Mouse (Mus musculus) intestine, embryonic 15.5 days (tissue): ENCODE data around the gene Itgb3bp. TPM values are rescaled to one million over a fixed set of nuclear protein-coding genes. Genes with fewer than 3 reads are reported as not detected.

ENCODE experiments used
- ATAC-seq: fragments of 200-750 bp; cut with Nextera tagmentation; 2 replicates; pipeline ENCODE4 v1.8.0; 2017; ENCODE audit warnings: moderate TSS enrichment, moderate library complexity
- H3K27ac ChIP-seq: fragments of 300-500 bp; sonication (generic); 2 replicates; pipeline ENCODE4 v1.5.1; 2015; ENCODE audit warnings: mild to moderate bottlenecking, inconsistent platforms
- H3K27me3 ChIP-seq: fragments of 300-500 bp; sonication (generic); replicated peaks from 2 replicates; pipeline ENCODE4 v1.6.1; 2015; ENCODE audit warnings: inconsistent platforms
- H3K36me3 ChIP-seq: fragments of 300-500 bp; sonication (generic); 2 replicates; pipeline ENCODE4 v1.6.1; 2015; ENCODE audit warnings: inconsistent platforms
- H3K4me1 ChIP-seq: fragments of 300-500 bp; sonication (generic); replicated peaks from 2 replicates; pipeline ENCODE4 v1.6.1; 2015; ENCODE audit warnings: inconsistent platforms
- H3K4me2 ChIP-seq: fragments of 300-500 bp; sonication (generic); replicated peaks from 2 replicates; pipeline ENCODE4 v1.6.1; 2015; ENCODE audit warnings: mild to moderate bottlenecking, inconsistent platforms
- H3K4me3 ChIP-seq: fragments of 300-500 bp; sonication (generic); replicated peaks from 2 replicates; pipeline ENCODE4 v1.5.1; 2015; ENCODE audit warnings: inconsistent platforms
- H3K9ac ChIP-seq: fragments of 300-500 bp; sonication (generic); 2 replicates; pipeline ENCODE4 v1.6.1; 2015; ENCODE audit warnings: inconsistent platforms
- H3K9me3 ChIP-seq: fragments of 300-500 bp; sonication (generic); 2 replicates; pipeline ENCODE4 v1.6.1; 2016; ENCODE audit warnings: inconsistent platforms
- WGBS: fragments of 180-500 bp; shearing (Covaris S2); methylation state at CpG from one replicate; pipeline ENCODE4 v1.1.7; 2015; 5-methylcytosine and 5-hydroxymethylcytosine counted together
- polyA plus RNA-seq: library from polyadenylated mRNA; unstranded; fragments of >200 nt; fragmentation: Nextera tagmentation; extraction: Ambion mirVana; gene quantifications from 2 replicates; pipeline ENCODE4 v1.2.1, GENCODE M21; 2015

Itgb3bp gene
- polyA plus RNA-seq, 1 experiment from 2014 or later = 40.1 TPM

- Histone ChIP-seq H3K4me1 (no peaks in the 10 kb centered on the region), H3K27me3 (no peaks in the 10 kb centered on the region), H3K4me3 (no peak overlapping the region), H3K4me2 (no peak overlapping the region), H3K36me3 (no peaks in the 10 kb centered on the region), H3K9me3 (no peaks in the 10 kb centered on the region), H3K27ac (no peak overlapping the region), H3K9ac (no peak overlapping the region)
- ATAC-seq = no peak
- WGBS = 93% methylated on average over 6 of the region's 6 CpGs
These were observed 137.2 kb downstream of the Itgb3bp start for GRCm38 (mm10) chr4:99792365-99792764.

DNA sequence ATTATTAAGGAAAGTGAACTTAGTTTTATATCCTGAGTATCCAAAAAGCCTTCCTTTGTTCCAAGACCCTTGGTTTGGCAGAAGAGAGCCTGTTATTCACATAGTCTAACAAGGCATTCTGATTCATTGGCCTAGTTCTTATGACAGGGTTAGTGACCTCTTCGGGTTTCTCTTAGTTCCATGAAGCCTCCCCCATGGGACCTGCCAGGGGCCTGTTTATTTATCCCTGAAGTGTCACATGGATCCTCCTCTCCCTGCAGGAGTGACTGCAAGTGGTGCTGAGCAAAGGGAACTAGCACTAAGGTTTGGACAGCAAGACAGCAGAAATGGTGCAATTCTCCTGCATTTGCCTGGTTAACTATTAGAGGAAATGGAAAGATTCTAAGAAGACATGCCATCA lies 156.6 kb downstream of the Itgb3bp start:
- no peaks in the 10 kb centered on the region for H3K9me3 ChIP-seq
- H3K4me2 ChIP-seq = no peak overlapping the region
- no peaks in the 10 kb centered on the region for H3K4me1 ChIP-seq
- no peak for ATAC-seq
- no peak overlapping the region for H3K4me3 ChIP-seq
- WGBS = 50% methylated on average over 1 of the region's 1 CpGs
- no peak overlapping the region for H3K27ac ChIP-seq
- no peaks in the 10 kb centered on the region for H3K27me3 ChIP-seq
- H3K36me3 ChIP-seq = no peaks in the 10 kb centered on the region
- no peak overlapping the region for H3K9ac ChIP-seq

- no peak for ATAC-seq
- WGBS = 88% methylated on average over 5 of the region's 5 CpGs
- H3K9ac ChIP-seq = no peak overlapping the region
- no peaks in the 10 kb centered on the region for H3K9me3 ChIP-seq
- no peak overlapping the region for H3K27ac ChIP-seq
- H3K36me3 ChIP-seq = no peaks in the 10 kb centered on the region
- H3K4me1 ChIP-seq = no peaks in the 10 kb centered on the region
- H3K27me3 ChIP-seq = no peaks in the 10 kb centered on the region
- no peak overlapping the region for H3K4me2 ChIP-seq
- no peak overlapping the region for H3K4me3 ChIP-seq
These were observed 159.1 kb downstream of the Itgb3bp start for GRCm38 (mm10) chr4:99770555-99770954.

DNA sequence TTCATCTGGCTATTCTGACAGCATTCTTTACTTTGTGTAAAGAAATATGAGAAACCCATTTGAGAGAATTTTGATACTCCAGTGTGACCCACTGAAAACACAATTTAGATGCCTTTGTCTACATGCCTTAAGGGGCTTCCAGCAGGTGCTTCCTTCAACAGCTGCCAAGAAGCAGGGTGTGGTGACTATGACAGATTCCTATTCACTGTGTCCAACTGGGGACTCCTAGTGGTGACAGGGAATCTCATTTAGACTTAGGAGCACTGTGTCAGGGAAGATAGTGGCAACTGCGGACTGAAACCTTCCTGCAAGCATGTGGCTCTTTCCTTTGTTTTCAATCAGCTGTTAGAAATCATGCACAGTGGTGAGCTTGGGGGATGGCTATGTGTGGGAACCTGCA lies 162.9 kb downstream of the Itgb3bp start:
- Histone ChIP-seq H3K27me3 (no peaks in the 10 kb centered on the region), H3K9ac (no peak overlapping the region), H3K36me3 (no peaks in the 10 kb centered on the region), H3K9me3 (no peaks in the 10 kb centered on the region), H3K4me2 (no peak overlapping the region), H3K27ac (no peak overlapping the region), H3K4me1 (no peaks in the 10 kb centered on the region), H3K4me3 (no peak overlapping the region)
- ATAC-seq = no peak
- 68% methylated on average over 1 of the region's 1 CpGs for WGBS

DNA sequence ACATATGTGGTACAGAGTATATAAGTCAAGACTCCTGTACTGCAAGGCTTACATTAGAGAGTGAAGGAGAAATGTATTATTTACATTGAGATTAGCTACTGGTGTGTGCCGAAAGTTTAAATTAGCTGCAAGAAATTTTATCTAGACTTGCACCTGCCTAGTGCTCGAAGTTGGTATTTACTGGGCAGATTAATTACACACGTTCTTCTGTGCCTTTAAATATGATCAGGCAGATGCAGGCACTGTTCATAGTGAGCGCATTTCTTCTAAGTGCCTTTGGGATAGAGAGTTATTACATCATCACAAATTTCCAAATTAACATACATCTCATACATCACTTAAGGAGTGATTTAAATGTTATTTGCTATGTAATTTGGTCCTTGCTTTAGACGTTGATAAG lies 163.3 kb downstream of the Itgb3bp start:
- 66% methylated on average over 5 of the region's 5 CpGs for WGBS
- no peak for ATAC-seq

GRCm38 (mm10) chr4:99752426-99752825 lies 177.2 kb downstream of the Itgb3bp start:
- H3K27ac ChIP-seq = no peak overlapping the region
- 80% methylated on average over 5 of the region's 5 CpGs for WGBS
- 0 out of 2 replicates have a peak, but pooled peaks cover 3% of the 10 kb centered on the region for H3K36me3 ChIP-seq
- H3K4me3 ChIP-seq = no peak overlapping the region
- H3K27me3 ChIP-seq = no peaks in the 10 kb centered on the region
- H3K9ac ChIP-seq = no peak overlapping the region
- no peak for ATAC-seq
- no peaks in the 10 kb centered on the region for H3K4me1 ChIP-seq
- no peak overlapping the region for H3K4me2 ChIP-seq
- no peaks in the 10 kb centered on the region for H3K9me3 ChIP-seq

More for the DNA sequence above, 163.3 kb downstream of the Itgb3bp start:
- no peak overlapping the region for H3K27ac ChIP-seq
- H3K36me3 ChIP-seq = no peaks in the 10 kb centered on the region
- H3K9me3 ChIP-seq = no peaks in the 10 kb centered on the region
- H3K4me3 ChIP-seq = no peak overlapping the region
- no peaks in the 10 kb centered on the region for H3K4me1 ChIP-seq
- H3K27me3 ChIP-seq = no peaks in the 10 kb centered on the region
- H3K4me2 ChIP-seq = no peak overlapping the region
- H3K9ac ChIP-seq = no peak overlapping the region

DNA sequence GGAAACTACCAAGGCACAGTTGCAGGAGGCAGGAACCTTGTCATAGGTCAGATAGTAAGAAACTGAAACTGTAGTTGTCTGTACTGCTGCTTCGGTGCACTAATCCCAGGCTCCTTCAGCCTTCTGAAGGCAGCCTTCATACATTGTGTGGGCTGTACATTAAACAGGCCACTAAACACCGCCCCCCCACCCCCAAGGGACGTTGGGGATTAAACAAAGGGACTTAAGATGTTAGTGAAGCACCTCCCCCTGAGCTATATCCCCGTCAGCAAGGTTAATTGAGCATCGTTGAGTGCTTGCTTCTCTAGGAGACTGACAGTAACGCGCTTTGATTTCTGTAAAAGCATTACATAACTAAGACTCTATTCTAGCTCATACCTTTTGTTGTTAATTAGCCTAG lies 189.8 kb downstream of the Itgb3bp start:
- H3K9ac ChIP-seq = no peak overlapping the region
- ATAC-seq = no peak
- H3K4me3 ChIP-seq = no peak overlapping the region
- H3K4me1 ChIP-seq = no peaks in the 10 kb centered on the region
- H3K4me2 ChIP-seq = no peak overlapping the region
- WGBS = 67% methylated on average over 7 of the region's 7 CpGs
- H3K9me3 ChIP-seq = no peaks in the 10 kb centered on the region
- no peaks in the 10 kb centered on the region for H3K36me3 ChIP-seq
- H3K27ac ChIP-seq = no peak overlapping the region
- no peaks in the 10 kb centered on the region for H3K27me3 ChIP-seq

- H3K36me3 ChIP-seq = peaks cover 13% of the 10 kb centered on the region
- H3K27me3 ChIP-seq = no peaks in the 10 kb centered on the region
- H3K27ac ChIP-seq = no peak overlapping the region
- no peak for ATAC-seq
- H3K4me2 ChIP-seq = no peak overlapping the region
- H3K9ac ChIP-seq = no peak overlapping the region
- H3K4me1 ChIP-seq = no peaks in the 10 kb centered on the region
- H3K9me3 ChIP-seq = no peaks in the 10 kb centered on the region; the same call in 1 of the 2 replicates
- WGBS = 89% methylated on average over 8 of the region's 8 CpGs
- H3K4me3 ChIP-seq = no peak overlapping the region
These were observed 203.6 kb downstream of the Itgb3bp start for GRCm38 (mm10) chr4:99725914-99726451.

DNA sequence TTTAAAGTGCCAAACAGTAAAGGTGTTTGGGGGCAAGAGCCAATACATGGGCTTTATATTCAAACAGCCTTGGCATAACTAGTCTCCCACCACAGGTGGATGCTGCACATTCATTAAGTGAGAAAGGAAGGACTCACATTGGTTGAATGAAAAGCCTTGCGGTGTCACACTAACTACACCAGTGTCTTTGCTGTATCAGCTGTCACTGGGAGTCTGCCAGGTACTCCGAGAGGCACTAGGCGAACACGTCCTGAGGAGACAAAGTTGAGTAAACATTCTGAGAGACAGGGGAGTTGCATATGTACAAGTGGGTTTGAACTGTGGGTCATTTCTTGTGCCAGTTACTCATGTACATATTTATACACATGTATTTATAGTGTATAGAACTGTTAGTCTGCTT lies 205.3 kb downstream of the Itgb3bp start:
- Histone ChIP-seq H3K9me3 (no peaks in the 10 kb centered on the region), H3K4me2 (no peak overlapping the region)
- WGBS = 77% methylated on average over 4 of the region's 4 CpGs

DNA sequence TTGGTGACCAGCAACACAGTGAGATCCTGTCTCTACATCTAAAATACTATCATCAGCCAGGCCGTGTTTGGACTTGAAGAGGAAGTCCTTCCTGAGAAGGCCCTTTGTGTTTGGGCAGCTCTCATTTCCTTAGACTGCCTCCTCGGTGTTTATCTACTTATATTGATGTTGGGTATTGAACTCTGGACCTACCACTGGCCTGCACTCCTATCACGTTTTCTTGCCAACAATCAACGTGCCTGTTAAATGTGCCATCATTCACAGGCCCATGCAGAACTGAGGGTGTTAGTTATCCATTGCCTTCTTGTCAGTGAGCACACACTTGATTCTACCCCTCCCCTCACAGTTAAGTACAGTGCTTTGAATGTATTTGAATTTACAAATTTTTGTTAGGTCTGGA lies 211.7 kb downstream of the Itgb3bp start:
- 53% methylated on average over 4 of the region's 4 CpGs for WGBS
- no peak overlapping the region for H3K27ac ChIP-seq
- H3K9ac ChIP-seq = no peak overlapping the region
- no peak for ATAC-seq
- no peaks in the 10 kb centered on the region for H3K4me1 ChIP-seq
- H3K27me3 ChIP-seq = no peaks in the 10 kb centered on the region
- no peaks in the 10 kb centered on the region for H3K9me3 ChIP-seq
- no peaks in the 10 kb centered on the region for H3K36me3 ChIP-seq
- H3K4me3 ChIP-seq = no peak overlapping the region
- H3K4me2 ChIP-seq = no peak overlapping the region

More for the DNA sequence above, 205.3 kb downstream of the Itgb3bp start:
- Histone ChIP-seq H3K4me3 (no peak overlapping the region), H3K36me3 (no peaks in the 10 kb centered on the region), H3K9ac (no peak overlapping the region), H3K27ac (no peak overlapping the region), H3K4me1 (no peaks in the 10 kb centered on the region), H3K27me3 (no peaks in the 10 kb centered on the region)
- no peak for ATAC-seq

DNA sequence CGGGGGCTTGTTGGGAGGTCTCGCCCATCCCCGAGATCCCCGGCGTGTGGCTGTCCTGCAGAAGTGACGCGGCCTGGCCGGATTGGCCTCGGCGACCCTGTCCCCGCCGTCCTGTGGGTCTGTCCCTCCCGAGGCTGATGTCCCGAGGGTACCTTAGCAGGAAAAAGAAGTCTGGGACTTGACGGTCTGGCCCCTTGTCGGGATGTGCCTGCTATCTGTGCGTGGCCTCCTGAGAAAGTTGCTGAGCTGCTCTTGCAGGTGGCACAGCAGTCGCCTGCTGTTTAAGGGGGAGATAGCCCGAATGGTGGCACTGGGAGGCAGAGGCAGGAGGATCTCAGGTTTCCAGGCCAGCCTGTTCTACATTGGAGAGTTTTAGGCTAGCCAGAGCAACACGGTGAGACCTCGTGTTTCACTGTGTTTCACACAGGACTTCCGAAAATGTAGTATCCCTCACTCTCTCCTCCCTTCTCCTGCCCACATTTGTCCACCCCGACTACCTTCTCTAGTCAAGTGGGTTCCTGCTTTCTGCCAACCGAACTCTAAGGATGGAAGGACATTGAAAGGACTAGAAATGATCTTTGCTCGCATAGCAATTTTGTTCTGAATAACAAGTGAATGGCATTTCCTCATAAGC lies 213.7 kb downstream of the Itgb3bp start:
- 27% methylated on average over 21 of the region's 25 CpGs for WGBS
- H3K36me3 ChIP-seq = no peaks in the 10 kb centered on the region
- H3K4me3 ChIP-seq = peak overlapping the region; percentile 70
- H3K9me3 ChIP-seq = no peaks in the 10 kb centered on the region
- H3K9ac ChIP-seq = peak overlapping the region; percentile 89
- H3K27me3 ChIP-seq = no peaks in the 10 kb centered on the region
- H3K4me2 ChIP-seq = peak overlapping the region; percentile 82
- no peaks in the 10 kb centered on the region for H3K4me1 ChIP-seq
- peak; percentile 73; the same call in 1 of the 2 replicates for ATAC-seq
- H3K27ac ChIP-seq = no peak overlapping the region
